Mouse (Mus musculus): ENCODE results near the gene Mast3.

Mast3 gene

DNA sequence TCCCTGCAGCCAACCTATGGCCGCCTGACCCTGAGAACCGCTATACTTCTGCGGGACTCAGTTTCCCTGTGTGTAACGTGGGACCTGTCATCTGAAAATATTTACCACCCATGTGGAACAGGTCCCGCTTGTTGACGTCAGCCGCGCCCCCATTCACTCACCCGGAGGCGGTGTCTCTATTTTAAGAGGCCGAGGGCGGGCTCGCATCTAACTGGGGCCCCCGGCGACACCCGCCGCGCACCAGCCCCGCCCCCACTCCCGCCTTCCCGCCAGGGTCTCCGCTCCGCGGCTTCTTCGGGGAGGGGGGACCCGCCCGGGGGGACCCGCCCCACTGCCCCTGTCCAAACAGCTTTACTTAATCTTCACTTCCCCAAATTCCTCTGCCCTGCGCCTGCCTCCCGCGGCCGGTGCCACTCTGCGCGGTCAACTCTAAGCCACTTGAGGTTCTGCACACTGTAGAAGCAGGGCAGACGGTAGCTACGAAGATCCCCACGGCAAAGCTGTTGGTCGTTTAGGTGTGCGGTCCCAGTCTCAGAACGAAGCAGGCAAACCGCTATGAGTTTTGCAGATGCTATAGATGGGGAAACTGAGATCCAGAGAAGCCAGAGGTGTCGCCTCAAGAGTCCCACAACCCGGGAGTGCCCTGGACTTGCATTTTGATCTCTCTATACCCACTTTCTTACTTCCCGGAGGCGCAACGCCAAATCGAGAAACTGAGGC, 933 bp downstream of the Mast3 start:
- no peak for DNase-seq (ENCODE audit: low read depth, low spot score)

DNA sequence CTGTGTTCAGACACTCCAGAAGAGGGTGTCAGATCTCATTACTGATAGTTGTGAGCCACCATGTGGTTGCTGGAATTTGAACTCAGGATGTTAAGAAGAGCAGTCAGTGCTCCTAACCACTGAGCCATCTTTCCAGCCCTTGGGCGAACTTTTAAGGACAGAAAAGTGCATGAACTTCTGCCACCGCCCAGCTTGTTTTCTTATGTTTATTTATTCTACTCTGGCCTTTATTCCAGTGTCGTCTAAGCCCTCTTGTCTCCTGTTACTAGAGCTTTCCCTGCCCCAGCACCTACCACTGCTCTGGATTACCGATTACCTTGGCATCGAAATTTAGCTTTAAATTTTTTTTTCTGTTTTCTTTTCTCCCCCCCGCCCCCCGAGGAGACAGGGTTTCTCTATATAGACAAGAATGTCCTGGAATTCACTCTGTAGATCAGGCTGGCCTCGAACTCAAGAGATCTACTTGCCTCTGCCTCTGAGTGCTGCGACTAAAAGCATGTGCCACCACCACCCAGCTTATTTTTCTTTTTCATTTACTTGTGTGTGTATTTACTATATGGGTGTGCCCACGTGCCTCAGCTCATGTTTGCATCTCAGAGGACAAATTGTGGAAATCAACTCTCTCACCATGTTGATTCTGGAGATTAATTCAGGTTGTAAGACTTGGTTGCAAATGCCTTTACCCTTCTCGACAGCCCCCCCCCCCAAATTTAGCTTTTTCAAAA, 1.9 kb downstream of the Mast3 start:
- no peak for DNase-seq (ENCODE audit: low read depth, low spot score)

DNA sequence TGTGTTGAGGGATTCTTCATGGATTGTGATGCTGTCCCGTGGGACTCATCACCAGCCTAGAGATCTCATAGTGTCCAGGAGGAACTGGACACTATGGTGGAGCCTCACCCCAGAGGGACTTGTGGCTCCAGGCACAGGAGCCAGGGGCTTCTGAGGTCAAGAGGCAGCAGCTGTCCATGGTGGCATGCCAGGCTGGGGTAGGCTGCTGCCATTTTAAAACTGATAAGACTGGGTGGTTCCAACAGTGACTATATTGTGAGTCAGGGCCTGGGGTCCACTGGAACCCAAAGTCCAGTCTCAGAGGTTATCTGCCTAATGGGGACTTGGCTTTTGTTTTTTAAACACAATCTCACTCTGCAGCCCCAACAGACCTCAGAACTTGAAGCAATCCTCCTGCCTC, 3.0 kb downstream of the Mast3 start:
- DNase-seq (ENCODE audit: low read depth, low spot score): no peak

DNA sequence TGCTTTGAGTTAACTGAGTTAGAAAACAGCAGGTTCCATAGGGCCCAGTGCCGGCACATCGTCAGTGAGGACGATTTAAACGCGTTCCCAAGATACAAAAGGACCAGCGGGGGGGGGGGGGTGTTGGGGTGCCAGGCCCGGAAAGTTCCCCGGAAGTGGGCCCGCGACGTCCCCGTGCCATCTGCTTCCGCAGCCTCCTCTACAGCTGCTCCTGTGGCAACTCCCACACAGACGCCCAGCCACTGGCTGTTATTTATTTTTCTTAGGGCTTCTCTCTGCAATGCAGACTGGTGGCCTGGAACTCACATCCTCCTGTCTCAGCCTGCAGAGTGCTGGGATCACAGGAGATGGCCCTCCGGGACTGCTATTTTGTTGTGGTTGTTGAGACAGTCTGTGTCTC, 3.7 kb downstream of the Mast3 start:
- DNase-seq (ENCODE audit: low read depth, low spot score): no peak

DNA sequence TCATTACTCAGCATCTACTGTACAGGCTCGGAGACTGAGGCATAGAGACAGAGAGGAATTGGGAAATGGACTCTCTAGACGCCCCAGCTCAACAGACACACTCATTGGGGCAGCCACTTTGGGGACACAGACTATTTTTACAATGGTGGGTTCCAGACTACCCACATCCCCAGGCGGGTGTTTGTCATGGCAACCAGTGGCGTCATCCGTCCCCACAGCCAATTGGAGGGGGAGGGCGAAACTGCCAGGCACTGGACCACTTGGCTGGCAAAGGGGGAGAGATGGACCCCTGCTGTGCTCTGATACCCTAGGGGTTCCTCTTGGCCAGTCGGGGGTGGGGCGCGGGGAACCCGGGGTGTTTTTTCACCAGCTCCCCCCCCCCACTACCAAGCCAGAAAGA, 4.2 kb downstream of the Mast3 start:
- no peak for DNase-seq (ENCODE audit: low read depth, low spot score)

DNA sequence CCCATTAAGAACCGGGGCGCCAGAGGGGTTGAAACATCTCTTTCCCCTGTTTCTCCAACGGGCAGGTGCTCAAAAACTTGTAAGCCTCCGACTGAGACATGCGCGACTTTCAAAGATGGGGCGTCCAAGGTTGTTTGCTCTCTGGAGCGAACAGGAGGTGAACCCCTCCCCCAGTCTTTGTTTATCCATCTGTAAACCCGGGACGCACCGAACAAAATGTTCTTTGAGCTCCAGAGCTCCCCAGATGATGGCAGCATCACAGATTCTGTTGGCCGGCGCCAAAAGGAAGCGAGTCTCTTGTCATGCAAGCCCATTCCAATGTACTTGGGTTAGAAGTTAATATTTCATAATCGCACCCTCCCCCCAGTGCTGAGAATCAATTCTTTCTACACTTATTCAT, 6.6 kb downstream of the Mast3 start:
- DNase-seq (ENCODE audit: low read depth, low spot score): no peak

DNA sequence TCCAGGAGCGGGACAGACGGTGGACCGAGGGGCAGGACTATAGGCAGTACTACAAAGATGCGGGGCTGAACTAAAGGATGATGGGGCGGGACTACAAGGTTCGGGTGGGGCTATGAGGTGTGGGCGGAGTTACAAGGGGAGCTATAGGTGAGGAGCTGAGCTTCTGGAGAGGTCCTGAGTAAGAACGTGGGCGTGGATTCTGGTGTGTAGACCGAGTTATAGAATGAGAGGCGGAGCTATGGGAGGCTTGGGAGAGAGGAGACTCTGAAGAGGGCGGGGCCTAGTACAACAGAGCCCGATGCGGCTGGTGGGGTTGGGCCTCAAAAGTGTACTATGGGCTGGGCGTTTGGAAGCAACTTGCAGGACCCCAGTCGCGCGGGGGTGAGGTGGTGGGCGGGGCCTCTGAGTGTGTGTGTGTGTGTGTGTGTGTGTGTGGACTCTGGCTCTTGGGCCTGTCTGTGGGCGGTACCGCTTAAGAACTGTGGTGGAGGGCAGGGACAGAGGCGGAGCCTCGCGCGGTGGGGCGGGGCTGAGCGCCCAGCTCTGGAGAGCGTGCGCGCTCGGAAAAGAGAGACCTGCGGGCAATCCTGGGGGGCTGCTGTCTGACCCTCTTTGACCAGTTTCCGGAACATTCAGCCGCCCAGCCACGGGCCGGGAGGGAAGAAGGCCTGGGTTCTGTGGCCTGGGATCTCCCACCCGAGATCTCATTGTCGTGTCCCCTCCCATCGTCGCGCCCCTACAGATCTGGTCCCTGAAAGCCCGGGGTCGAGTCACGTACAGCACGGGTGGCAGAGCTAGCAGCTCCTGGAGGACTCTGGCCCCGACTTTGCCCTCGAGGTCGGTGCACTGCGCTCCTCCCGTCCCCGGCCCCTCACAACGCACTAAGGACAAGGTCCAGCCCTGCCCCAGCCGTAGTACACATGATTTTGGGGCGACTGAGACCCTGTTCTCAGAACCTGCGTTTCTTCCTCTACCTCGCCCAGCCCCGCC, 7.5 kb downstream of the Mast3 start:
- DNase-seq (ENCODE audit: low read depth, low spot score): peak; percentile 95

DNA sequence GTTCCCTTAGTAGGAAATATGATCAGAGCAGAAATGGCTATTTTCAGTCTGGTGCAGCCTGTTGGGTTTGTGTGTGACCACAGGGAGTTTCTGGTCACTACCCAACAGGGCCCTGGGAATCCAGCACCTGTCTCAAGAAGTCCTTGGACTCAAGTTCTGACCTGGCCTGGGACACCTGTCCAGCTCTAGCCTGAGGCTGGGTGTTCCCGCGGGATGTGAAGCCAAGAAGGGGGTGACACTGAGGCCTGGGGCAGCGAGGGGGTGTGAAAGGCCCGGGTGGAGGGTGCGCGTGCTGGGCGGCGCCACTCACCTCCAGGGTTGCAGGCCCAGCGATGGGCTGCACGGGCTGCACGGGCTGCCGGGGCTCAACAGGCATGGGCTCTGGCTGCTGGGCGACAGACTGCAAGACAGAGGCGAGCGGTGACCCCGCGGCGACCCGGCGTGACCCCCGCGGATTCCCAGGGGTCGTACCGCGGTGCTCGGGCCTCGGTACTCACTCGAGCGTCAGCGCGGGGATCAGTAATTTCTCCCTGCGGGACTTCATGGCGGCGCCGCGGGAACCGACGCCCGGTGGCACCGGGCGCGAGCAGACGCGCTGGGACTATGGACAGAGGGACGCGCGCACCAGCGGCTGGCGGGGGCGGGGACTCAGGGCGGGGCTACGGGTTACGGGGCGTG, 8.3 kb downstream of the Mast3 start:
- DNase-seq (ENCODE audit: low read depth, low spot score): no peak

DNA sequence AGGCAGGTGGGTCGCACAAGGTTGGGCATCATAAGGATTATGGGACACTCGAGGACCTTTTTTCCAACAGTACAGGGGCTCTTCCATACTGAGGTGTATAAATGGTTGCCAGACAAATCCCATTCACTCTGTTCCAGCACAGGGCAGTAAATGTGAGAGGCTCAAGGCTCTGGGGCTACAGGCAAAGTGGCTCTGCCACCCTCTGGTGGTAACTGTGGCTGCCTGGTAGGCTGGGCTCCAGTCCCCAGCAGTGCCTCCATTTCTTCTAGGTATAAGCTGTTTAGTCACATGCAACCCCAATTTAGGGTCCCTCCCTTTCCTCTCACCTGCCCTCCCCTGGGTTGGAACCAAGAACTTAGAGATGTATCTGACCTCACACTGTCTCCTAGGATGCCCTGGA, 9.5 kb downstream of the Mast3 start:
- DNase-seq (ENCODE audit: low read depth, low spot score): no peak

DNA sequence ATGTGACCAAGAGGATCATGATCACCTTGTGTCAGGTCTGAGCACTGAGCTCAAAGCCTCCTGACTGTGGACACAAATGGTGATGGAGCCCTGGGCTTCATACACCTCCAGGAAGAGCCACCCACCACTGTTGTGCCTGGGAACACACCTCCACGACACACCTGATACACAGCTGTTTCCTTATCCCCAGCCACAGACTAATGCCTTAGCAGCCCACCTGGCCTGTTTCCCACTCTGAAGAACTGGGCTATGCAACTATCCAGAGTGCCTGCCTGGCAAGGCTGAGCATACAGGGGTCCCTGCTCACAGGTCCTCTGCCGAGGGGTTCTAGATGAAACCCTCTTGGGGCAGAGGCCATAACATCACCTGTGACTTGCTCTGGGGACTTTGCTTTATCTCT, 10.6 kb downstream of the Mast3 start:
- no peak for DNase-seq (ENCODE audit: low read depth, low spot score)

DNA sequence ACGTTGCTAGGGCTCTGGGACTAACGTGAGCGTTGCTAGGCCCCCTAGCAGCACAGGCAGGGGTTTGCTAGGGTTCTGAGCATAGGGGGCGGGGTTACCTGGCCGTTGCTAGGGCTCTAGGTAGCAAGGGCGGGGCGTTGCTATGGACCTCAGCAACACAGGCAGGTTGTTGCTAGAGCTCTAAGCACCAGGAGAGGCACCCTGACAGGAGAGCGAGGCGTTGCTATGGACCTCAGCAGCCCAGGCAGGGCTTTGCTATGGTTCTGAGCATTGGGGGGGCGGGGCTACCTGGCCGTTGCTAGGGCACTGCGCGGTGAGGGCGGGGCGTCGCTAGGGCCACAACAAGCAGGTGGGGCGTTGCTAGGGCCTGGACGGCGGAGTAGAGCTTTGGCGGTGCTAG, 12.2 kb downstream of the Mast3 start:
- DNase-seq (ENCODE audit: low read depth, low spot score): peak; percentile 96

DNA sequence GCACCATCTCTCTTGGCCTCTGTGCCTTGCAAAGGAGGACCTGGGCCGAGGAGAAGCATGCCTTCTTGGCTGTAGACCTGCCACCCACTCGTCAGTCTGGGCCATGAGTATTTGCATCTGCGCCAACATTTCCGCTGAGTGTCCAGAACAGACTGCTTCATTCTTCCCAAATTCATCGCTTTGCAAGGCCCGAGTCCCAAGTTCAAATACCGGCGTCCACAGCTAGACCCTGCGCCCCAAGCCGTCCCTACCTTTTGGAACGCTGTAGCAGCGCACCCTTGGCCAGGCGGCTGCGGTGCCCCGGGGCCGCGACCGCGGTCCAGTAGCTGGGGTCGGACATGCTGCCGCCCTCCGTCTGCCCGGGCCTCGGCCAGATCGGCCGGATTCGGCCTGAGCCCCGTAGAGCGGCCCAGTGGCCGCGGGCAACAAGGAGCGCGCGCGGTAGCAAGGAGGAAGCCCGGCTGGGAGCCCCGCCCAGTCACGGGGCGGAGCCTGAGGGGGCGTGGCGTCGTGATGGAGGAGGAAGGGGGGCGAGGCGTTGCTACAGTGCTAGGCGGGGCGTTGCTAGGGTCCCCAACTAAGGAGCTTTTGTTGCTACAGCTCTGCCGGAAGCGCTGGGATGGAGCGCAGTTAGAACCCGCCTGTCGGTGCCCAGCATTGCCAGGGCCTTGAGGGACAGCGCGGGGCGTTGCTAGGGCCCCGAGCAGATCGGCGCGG, 12.7 kb downstream of the Mast3 start:
- peak; percentile 98 for DNase-seq (ENCODE audit: low read depth, low spot score)

DNA sequence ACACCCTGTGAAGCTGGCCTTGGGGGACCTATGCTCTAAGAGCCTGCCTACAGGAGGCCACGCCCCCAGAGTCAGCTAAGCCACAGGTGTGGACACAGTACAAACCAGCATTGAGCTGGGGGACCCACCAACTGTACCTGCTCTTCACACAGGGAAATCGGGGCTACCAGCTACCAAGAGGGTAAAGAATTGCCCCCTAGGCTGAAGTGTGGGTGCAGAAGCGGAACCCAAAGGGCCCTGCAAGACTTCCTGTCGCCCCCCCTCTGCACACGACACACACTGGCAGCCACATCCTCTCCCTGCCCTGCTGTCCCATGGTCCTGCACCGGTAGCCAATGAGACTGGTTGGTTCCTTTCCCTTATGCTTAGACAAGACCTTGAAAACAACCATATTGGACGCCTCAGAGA, 13.6 kb downstream of the Mast3 start:
- no peak for DNase-seq (ENCODE audit: low read depth, low spot score)

DNA sequence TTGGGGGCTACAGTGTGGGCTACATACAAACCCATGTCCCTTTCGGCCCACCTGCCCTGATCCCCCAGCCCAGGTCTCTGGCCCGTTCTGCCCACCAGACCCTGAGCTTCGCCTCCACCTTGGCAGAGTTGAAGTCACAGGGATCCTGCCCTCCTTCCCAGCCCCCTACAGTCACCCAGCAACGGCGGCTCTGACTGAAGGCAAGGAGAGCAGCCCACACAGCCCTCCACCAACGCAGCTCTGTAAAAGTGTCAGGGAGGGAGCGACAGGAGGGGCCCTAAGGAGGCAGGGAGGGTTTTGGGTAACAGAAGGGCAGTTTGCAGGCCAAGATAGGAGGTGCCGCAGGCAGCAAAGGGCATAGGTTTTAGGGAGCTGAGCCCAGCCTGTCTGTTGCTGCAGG, 14.0 kb downstream of the Mast3 start:
- no peak for DNase-seq (ENCODE audit: low read depth, low spot score)

DNA sequence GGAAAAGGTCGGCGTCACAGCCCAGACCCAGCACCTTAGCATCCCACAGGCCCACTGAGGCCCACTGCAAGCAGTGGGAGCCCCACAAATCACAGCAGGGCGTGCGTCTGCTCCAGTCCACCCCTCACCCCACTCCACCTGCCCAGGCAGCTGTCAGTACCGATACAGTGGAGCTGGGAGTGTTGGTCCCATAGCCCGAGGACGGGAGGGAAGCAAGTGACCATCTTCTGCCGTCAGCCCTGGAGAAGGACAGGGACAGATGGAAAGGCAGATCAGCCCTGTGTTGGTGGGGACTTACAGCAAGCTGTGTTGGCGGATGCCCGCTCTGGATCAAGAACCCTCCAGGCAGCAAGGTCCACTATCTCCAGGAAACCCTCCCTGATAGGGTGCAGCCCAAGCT, 15.8 kb downstream of the Mast3 start:
- no peak for DNase-seq (ENCODE audit: low read depth, low spot score)

DNA sequence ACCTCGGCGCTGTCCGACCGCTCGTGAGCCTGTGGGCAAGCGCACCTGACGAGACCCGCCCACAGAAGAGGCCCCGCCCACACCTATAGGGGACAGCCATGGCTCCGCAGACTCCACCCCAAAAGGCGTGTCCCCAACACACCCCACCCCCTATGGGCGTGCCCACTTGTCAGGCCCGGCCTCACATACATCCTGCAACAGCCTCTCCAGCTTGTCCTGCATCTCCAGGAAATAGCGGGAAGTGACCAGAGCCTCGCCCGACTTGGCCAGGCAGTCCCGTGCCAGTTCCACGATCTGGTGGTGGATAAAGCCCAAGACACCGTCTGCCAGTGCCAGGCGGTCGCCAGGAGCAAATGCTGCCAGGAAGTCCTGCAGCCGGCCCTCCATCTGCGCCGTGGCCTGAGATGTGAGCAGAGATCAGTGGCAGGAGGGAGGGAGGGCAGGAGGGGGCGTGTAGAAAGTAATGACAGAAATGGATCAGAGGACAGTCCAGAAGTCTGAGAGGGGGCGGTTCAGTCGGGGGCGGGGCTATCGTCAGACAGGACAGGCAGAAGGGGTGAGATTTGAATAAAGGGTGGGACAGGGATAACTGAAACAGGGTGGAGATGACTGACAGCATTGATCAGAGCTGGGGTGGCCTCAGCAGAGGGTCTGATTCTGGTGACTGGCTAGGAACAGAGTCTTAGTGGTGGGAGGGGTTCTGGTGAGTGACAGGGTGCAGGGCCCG, 16.8 kb downstream of the Mast3 start:
- peak; percentile 90 for DNase-seq (ENCODE audit: low read depth, low spot score)

DNA sequence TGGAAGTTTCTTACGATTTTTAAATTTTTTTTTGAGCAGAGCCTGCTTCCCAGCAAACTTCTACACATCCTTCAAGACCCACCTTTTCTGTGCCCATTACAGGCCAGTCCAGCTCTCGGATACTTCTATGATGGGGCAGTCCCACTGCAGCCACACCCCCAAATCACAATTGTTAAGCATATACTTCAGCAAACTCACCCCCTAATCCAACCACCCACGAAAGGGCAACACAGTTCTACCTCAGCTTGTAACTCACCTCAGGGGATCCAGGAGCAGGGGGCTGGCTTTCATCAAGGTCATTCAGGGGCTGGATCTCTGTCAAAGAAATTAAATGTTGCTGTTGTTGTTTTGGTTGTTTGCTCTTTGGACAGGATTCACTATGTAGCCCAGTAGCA, 17.8 kb downstream of the Mast3 start:
- DNase-seq (ENCODE audit: low read depth, low spot score): no peak

DNA sequence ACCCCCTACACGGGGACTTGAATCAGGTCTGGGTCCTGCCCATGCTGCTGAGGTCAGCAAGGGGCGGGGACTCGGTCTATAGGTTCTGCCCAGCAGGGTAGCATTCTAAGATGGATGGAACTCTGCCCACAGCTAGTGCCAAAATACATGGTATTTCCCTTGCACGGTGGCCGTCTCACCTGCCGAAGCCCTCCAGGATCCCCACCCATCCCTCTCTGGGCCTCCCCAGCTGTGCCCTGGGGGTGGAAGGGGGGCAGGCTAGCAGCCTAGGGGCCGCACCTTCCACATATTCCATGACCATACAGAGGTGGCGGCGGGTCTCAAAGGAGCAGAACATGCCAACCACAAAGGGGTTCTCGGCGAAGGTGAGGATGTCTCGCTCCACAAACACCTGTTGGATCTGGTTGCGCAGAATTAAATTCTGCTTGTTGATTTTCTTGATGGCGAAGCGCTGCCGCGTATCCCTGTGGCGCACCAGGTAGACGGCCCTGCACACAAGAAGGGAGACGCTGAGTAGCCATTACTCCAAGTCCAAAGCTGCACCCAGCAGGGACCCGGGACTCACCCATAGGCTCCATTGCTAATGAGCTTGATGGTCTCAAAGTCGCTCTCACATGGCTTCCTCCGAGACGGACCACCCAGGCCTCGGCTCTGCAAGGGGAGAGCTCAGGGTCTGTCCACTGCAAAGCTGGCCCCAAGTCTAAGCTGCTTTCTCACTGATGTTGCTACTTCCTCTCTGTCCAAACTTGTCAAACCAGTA, 18.4 kb downstream of the Mast3 start:
- DNase-seq (ENCODE audit: low read depth, low spot score): no peak

DNA sequence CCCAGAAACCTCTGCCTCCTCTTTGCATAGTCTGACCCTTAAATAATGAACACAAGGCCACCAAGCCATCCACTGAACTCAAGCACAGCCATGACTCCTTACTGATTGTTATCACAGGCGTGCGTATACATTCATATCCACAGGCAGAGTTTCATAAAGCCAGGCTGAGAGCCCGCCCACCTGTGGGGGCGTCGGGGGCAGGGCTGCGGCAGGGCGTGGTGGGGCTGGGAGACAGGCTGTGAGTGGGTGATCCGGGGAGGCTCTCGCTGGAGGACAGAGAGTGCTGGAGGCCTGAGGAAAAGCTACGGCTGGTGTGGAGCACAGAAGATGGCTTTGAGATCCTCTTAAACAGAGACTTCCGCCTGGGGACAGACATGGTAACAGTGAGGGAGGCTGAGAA, 24.8 kb downstream of the Mast3 start:
- no peak for DNase-seq (ENCODE audit: low read depth, low spot score)
